Mouse (Mus musculus) midbrain, postnatal 0 days (tissue): ENCODE data around the gene C2cd4d. TPM values are rescaled to one million over a fixed set of nuclear protein-coding genes. Genes with fewer than 3 reads are reported as not detected.

Source experiments
- ATAC-seq: fragments of 200-750 bp; cut with Nextera tagmentation; 2 replicates; pipeline ENCODE4 v1.8.0; 2017; ENCODE audit warnings: moderate number of reproducible peaks, mild to moderate bottlenecking, moderate TSS enrichment, moderate library complexity; ENCODE audit not compliant: low FRiP score
- DNase-seq: peaks from one replicate; pipeline ENCODE4 v3.0.0-alpha.2; 2015; ENCODE audit warnings: low spot score
- H3K27ac ChIP-seq: fragments of 300-500 bp; sonication (generic); 2 replicates; pipeline ENCODE4 v1.5.1; 2014; ENCODE audit warnings: low read depth, mild to moderate bottlenecking, low read length, mixed read lengths
- H3K27me3 ChIP-seq: fragments of 300-500 bp; sonication (generic); 2 replicates; pipeline ENCODE4 v1.6.1; 2014; ENCODE audit warnings: low read length, control low read depth, mixed read lengths; ENCODE audit not compliant: insufficient read depth
- H3K36me3 ChIP-seq: fragments of 300-500 bp; sonication (generic); 2 replicates; pipeline ENCODE4 v1.6.1; 2014; ENCODE audit warnings: low read length, control low read depth, mixed read lengths; ENCODE audit not compliant: insufficient read depth
- H3K4me1 ChIP-seq: fragments of 300-500 bp; sonication (generic); 2 replicates; pipeline ENCODE4 v1.6.1; 2014; ENCODE audit warnings: mild to moderate bottlenecking, control low read depth, antibody characterized with exemption, low read length, mixed read lengths; ENCODE audit not compliant: insufficient read depth
- H3K4me2 ChIP-seq: fragments of 300-500 bp; sonication (generic); 2 replicates; pipeline ENCODE4 v1.6.1; 2014; ENCODE audit warnings: low read depth, mild to moderate bottlenecking, low read length, mixed read lengths; ENCODE audit not compliant: poor library complexity, severe bottlenecking
- H3K4me3 ChIP-seq: fragments of 300-500 bp; sonication (generic); 2 replicates; pipeline ENCODE4 v1.5.1; 2014; ENCODE audit warnings: low read depth, mild to moderate bottlenecking, low read length, moderate library complexity
- H3K9ac ChIP-seq: fragments of 300-500 bp; sonication (generic); replicated peaks from 2 replicates; pipeline ENCODE4 v1.6.1; 2014; ENCODE audit warnings: mild to moderate bottlenecking, low read length, moderate library complexity, mixed read lengths; ENCODE audit not compliant: poor library complexity, severe bottlenecking
- H3K9me3 ChIP-seq: fragments of 300-500 bp; sonication (generic); 2 replicates; pipeline ENCODE4 v1.6.1; 2016; ENCODE audit warnings: low read length, control low read depth
- CTCF ChIP-seq: IDR thresholded peaks from 2 replicates; pipeline ENCODE4 v1.5.1; 2016; ENCODE audit warnings: antibody characterized with exemption, mild to moderate bottlenecking
- WGBS: fragments of 180-500 bp; shearing (Covaris S2); extraction: QIAGEN DNeasy Blood & Tissue Kit; methylation state at CpG from one replicate; pipeline ENCODE4 v1.1.7; 2014; 5-methylcytosine and 5-hydroxymethylcytosine counted together
- polyA plus RNA-seq: library from polyadenylated mRNA; unstranded; fragments of >200 nt; fragmentation: Nextera tagmentation; extraction: Ambion mirVana; gene quantifications from 2 replicates; pipeline ENCODE4 v1.2.1, GENCODE M21; 2015
- total RNA-seq: library from RNA; depleted of rRNA; stranded (reverse); fragments of >200 nt; gene quantifications from 2 replicates; pipeline ENCODE4 v1.2.3, GENCODE M21; 2014

C2cd4d gene
- total and polyA plus RNA-seq, 2 experiments from 2014 or later: 2.2 to 2.8 TPM

DNA sequence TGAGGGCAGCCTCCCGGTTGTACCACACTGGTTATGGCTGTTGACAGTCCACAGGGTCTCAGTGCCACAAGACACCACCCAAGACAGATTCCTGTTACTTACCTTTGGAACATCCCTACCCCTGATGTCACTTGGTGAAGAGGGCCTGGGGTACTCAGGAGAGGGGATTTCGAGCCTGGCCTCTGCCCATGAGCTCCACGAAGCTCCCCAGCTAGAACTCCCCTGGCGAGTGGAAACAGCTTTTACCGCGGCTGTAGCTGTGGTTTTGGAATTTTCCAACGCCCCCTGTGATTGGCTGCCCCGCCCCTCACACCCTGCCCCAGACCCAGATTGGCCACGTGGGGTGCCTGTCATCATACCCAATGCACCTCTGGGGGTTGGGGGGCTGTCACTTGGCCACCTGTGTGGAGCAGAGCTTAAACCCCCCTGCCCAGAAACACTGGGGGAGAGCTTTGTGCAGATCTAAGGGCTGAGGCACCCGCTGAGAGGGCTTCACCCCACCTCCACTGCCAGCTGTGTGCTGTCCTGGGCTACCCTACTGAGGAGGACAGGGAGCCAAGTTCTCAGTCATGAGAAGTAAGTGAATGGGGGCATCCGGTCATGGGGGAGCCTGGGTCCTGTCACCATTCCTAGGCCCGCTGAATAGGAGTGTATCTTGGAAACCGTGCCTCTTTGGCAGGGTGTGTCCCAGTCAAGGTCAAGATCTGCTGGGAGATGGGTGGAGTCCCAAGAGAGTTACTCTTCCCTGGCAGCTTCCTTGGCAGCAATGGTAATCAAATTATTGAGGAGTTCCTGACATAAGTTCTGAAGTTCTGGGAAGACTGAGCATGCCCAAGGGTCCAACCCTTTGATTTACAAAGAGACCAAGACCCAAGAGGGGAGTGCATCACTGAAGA, 15.0 kb downstream of the C2cd4d start:
- no peak overlapping the region for H3K9ac ChIP-seq
- ATAC-seq: no peak
- H3K4me2 ChIP-seq: no peak overlapping the region
- H3K4me1 ChIP-seq: 0 out of 2 replicates have a peak, but pooled peaks cover 7% of the 10 kb centered on the region
- H3K4me3 ChIP-seq: no peak overlapping the region
- H3K9me3 ChIP-seq: no peaks in the 10 kb centered on the region
- DNase-seq: no peak
- H3K27me3 ChIP-seq: no peaks in the 10 kb centered on the region
- H3K36me3 ChIP-seq: no peaks in the 10 kb centered on the region
- TF ChIP-seq CTCF: no peak
- H3K27ac ChIP-seq: no peak overlapping the region
- 22% methylated on average over 13 of the region's 13 CpGs for WGBS

- no peak overlapping the region for H3K4me3 ChIP-seq
- DNase-seq (no peak), ATAC-seq (no peak)
- no peak overlapping the region for H3K27ac ChIP-seq
- no peaks in the 10 kb centered on the region for H3K9me3 ChIP-seq
- no peaks in the 10 kb centered on the region for H3K4me1 ChIP-seq
- TF ChIP-seq CTCF: no peak
- no peaks in the 10 kb centered on the region for H3K36me3 ChIP-seq
- H3K9ac ChIP-seq: no peak overlapping the region
- H3K27me3 ChIP-seq: no peaks in the 10 kb centered on the region
- 25% methylated on average over 9 of the region's 9 CpGs for WGBS
- H3K4me2 ChIP-seq: no peak overlapping the region
Observed at GRCm38 (mm10) chr3:94379831-94380510, 17.7 kb downstream of the C2cd4d start.

- Histone ChIP-seq H3K36me3 (no peaks in the 10 kb centered on the region), H3K9me3 (no peaks in the 10 kb centered on the region), H3K4me1 (no peaks in the 10 kb centered on the region), H3K9ac (no peak overlapping the region), H3K4me3 (no peak overlapping the region), H3K4me2 (no peak overlapping the region), H3K27me3 (no peaks in the 10 kb centered on the region), H3K27ac (no peak overlapping the region)
- no peak for TF ChIP-seq CTCF
- ATAC-seq (no peak), DNase-seq (no peak)
- 81% methylated on average over 5 of the region's 5 CpGs for WGBS
Observed at GRCm38 (mm10) chr3:94382308-94382707, 20.1 kb downstream of the C2cd4d start.

GRCm38 (mm10) chr3:94383476-94383875, 21.2 kb downstream of the C2cd4d start:
- H3K9ac ChIP-seq: no peak overlapping the region
- no peak overlapping the region for H3K4me3 ChIP-seq
- no peaks in the 10 kb centered on the region for H3K36me3 ChIP-seq
- no peaks in the 10 kb centered on the region for H3K9me3 ChIP-seq
- H3K4me2 ChIP-seq: no peak overlapping the region
- no peak for DNase-seq
- H3K27me3 ChIP-seq: no peaks in the 10 kb centered on the region
- H3K27ac ChIP-seq: no peak overlapping the region
- no peak for TF ChIP-seq CTCF
- WGBS: 60% methylated on average over 3 of the region's 3 CpGs
- no peaks in the 10 kb centered on the region for H3K4me1 ChIP-seq
- no peak for ATAC-seq

GRCm38 (mm10) chr3:94386671-94387070, 24.4 kb downstream of the C2cd4d start:
- Histone ChIP-seq H3K4me3 (no peak overlapping the region), H3K9ac (no peak overlapping the region), H3K36me3 (no peaks in the 10 kb centered on the region), H3K4me2 (no peak overlapping the region), H3K27me3 (no peaks in the 10 kb centered on the region), H3K9me3 (no peaks in the 10 kb centered on the region), H3K4me1 (no peaks in the 10 kb centered on the region), H3K27ac (no peak overlapping the region)
- DNase-seq (no peak), ATAC-seq (no peak)
- no peak for TF ChIP-seq CTCF
- 69% methylated on average over 4 of the region's 4 CpGs for WGBS

- no peaks in the 10 kb centered on the region for H3K36me3 ChIP-seq
- DNase-seq (no peak), ATAC-seq (no peak)
- TF ChIP-seq CTCF: no peak
- no peaks in the 10 kb centered on the region for H3K27me3 ChIP-seq
- H3K9ac ChIP-seq: no peak overlapping the region
- no peaks in the 10 kb centered on the region for H3K9me3 ChIP-seq
- no peaks in the 10 kb centered on the region for H3K4me1 ChIP-seq
- H3K4me3 ChIP-seq: no peak overlapping the region
- WGBS: 94% methylated on average over 10 of the region's 10 CpGs
- H3K4me2 ChIP-seq: no peak overlapping the region
- H3K27ac ChIP-seq: no peak overlapping the region
Observed at GRCm38 (mm10) chr3:94387391-94387790, 25.2 kb downstream of the C2cd4d start.
